Mouse (Mus musculus): ENCODE measurements around the gene Smg9. TPM values are rescaled to one million over a fixed set of nuclear protein-coding genes. Genes with fewer than 3 reads are reported as not detected.

Gene Smg9
- total RNA-seq, 1 experiment from 2014 or later = 15.6 TPM

- 0 out of 4 replicates have a peak, but pooled peaks of 1 of the 2 experiments have one; percentile 8 for ATAC-seq (replicated peaks in 1 of 2; ENCODE audit: insufficient read depth in 1 of 2, low FRiP score in 2 of 2, low TSS enrichment in 1 of 2, low read depth in 1 of 2, poor library complexity in 2 of 2, severe bottlenecking in 2 of 2)
Observed at GRCm38 (mm10) chr7:24451855-24452311, 52.5 kb downstream of the Smg9 start, which contains the start of gene Irgc1. Gene Irgc1, minus strand, starts transcription at chr7:24452297.

GRCm38 (mm10) chr7:24454199-24454598 lies 54.8 kb downstream of the Smg9 start:
- no peak for ATAC-seq (replicated peaks in 1 of 2; ENCODE audit: insufficient read depth in 1 of 2, low FRiP score in 2 of 2, low TSS enrichment in 1 of 2, low read depth in 1 of 2, poor library complexity in 2 of 2, severe bottlenecking in 2 of 2)

- no peak for ATAC-seq (replicated peaks in 1 of 2; ENCODE audit: insufficient read depth in 1 of 2, low FRiP score in 2 of 2, low TSS enrichment in 1 of 2, low read depth in 1 of 2, poor library complexity in 2 of 2, severe bottlenecking in 2 of 2)
Observed at GRCm38 (mm10) chr7:24455726-24456125, 56.3 kb downstream of the Smg9 start.

GRCm38 (mm10) chr7:24457726-24458370 lies 58.4 kb downstream of the Smg9 start:
- peak; percentile 85 to 86 for ATAC-seq (replicated peaks in 1 of 2; ENCODE audit: insufficient read depth in 1 of 2, low FRiP score in 2 of 2, low TSS enrichment in 1 of 2, low read depth in 1 of 2, poor library complexity in 2 of 2, severe bottlenecking in 2 of 2)

GRCm38 (mm10) chr7:24459440-24459839 lies 60.0 kb downstream of the Smg9 start:
- ATAC-seq (replicated peaks in 1 of 2; ENCODE audit: insufficient read depth in 1 of 2, low FRiP score in 2 of 2, low TSS enrichment in 1 of 2, low read depth in 1 of 2, poor library complexity in 2 of 2, severe bottlenecking in 2 of 2) = no peak

GRCm38 (mm10) chr7:24459843-24460242 lies 60.4 kb downstream of the Smg9 start:
- no peak; a peak in 1 of 4 replicates for ATAC-seq (replicated peaks in 1 of 2; ENCODE audit: insufficient read depth in 1 of 2, low FRiP score in 2 of 2, low TSS enrichment in 1 of 2, low read depth in 1 of 2, poor library complexity in 2 of 2, severe bottlenecking in 2 of 2)

- ATAC-seq (replicated peaks in 1 of 2; ENCODE audit: insufficient read depth in 1 of 2, low FRiP score in 2 of 2, low TSS enrichment in 1 of 2, low read depth in 1 of 2, poor library complexity in 2 of 2, severe bottlenecking in 2 of 2) = no peak
Observed at GRCm38 (mm10) chr7:24461376-24462051, 62.1 kb downstream of the Smg9 start.

- ATAC-seq (replicated peaks in 1 of 2; ENCODE audit: insufficient read depth in 1 of 2, low FRiP score in 2 of 2, low TSS enrichment in 1 of 2, low read depth in 1 of 2, poor library complexity in 2 of 2, severe bottlenecking in 2 of 2) = peak; percentile 33 to 48
Observed at GRCm38 (mm10) chr7:24462388-24463319, 63.2 kb downstream of the Smg9 start, which contains the start of gene Plaur. Gene Plaur, plus strand, starts transcription at chr7:24462484.

GRCm38 (mm10) chr7:24466835-24467234 lies 67.4 kb downstream of the Smg9 start:
- peak in 1 of 2 experiments; percentile 15; a peak in 1 of 4 replicates for ATAC-seq (replicated peaks in 1 of 2; ENCODE audit: insufficient read depth in 1 of 2, low FRiP score in 2 of 2, low TSS enrichment in 1 of 2, low read depth in 1 of 2, poor library complexity in 2 of 2, severe bottlenecking in 2 of 2)

- no peak for ATAC-seq (replicated peaks in 1 of 2; ENCODE audit: insufficient read depth in 1 of 2, low FRiP score in 2 of 2, low TSS enrichment in 1 of 2, low read depth in 1 of 2, poor library complexity in 2 of 2, severe bottlenecking in 2 of 2)
Observed at GRCm38 (mm10) chr7:24467886-24468285, 68.5 kb downstream of the Smg9 start.

GRCm38 (mm10) chr7:24469126-24469525 lies 69.7 kb downstream of the Smg9 start:
- ATAC-seq (replicated peaks in 1 of 2; ENCODE audit: insufficient read depth in 1 of 2, low FRiP score in 2 of 2, low TSS enrichment in 1 of 2, low read depth in 1 of 2, poor library complexity in 2 of 2, severe bottlenecking in 2 of 2) = no peak

GRCm38 (mm10) chr7:24470356-24470755 lies 70.9 kb downstream of the Smg9 start:
- ATAC-seq (replicated peaks in 1 of 2; ENCODE audit: insufficient read depth in 1 of 2, low FRiP score in 2 of 2, low TSS enrichment in 1 of 2, low read depth in 1 of 2, poor library complexity in 2 of 2, severe bottlenecking in 2 of 2) = no peak

Other genes starting within 250 kb of the Smg9 start
- gene Zfp114, start 224.6 kb upstream of the Smg9 start, total RNA-seq (2017) = 2.7 and 2.8 TPM in 2 replicates
- gene Zfp111, start 188.2 kb upstream of the Smg9 start, total RNA-seq (2017) = 13.8 and 15.4 TPM in 2 replicates
- gene Zfp109, start 162.1 kb upstream of the Smg9 start, total RNA-seq (2017) = 10.6 and 12.9 TPM in 2 replicates
- gene Zfp108, start 144.8 kb upstream of the Smg9 start, total RNA-seq (2017) = 2.0 and 4.6 TPM in 2 replicates
- gene Zfp93, start 129.2 kb upstream of the Smg9 start, total RNA-seq (2017) = 5.1 and 9.1 TPM in 2 replicates
- gene Zfp61, start 98.4 kb upstream of the Smg9 start, total RNA-seq (2017) = 23.2 and 24.6 TPM in 2 replicates
- gene Zfp94, start 83.0 kb upstream of the Smg9 start, total RNA-seq (2017) = 5.5 and 6.5 TPM in 2 replicates
- gene Tescl, start 65.7 kb upstream of the Smg9 start, total RNA-seq (2017) = not detected in 2 replicates
- gene Lypd5, start 50.4 kb upstream of the Smg9 start, total RNA-seq (2017) = not detected in 2 replicates
- 75.9 and 80.8 TPM in 2 replicates for gene Kcnn4, start 29.4 kb upstream of the Smg9 start, total RNA-seq (2017)
- gene Irgc1, start 52.7 kb downstream of the Smg9 start, total RNA-seq (2017) = not detected in 2 replicates
- 37.1 and 53.2 TPM in 2 replicates for gene Plaur, start 62.9 kb downstream of the Smg9 start, total RNA-seq (2017)
- 0.35 TPM in 1 of 2 replicates, not detected in the other for gene Cadm4, start 82.4 kb downstream of the Smg9 start, total RNA-seq (2017)
- gene Zfp428, start 107.4 kb downstream of the Smg9 start, total RNA-seq (2017) = 1.1 and 5.1 TPM in 2 replicates
- gene AC161166.1, start 112.8 kb downstream of the Smg9 start, total RNA-seq (2017) = not detected in 2 replicates
- 6.8 and 8.0 TPM in 2 replicates for gene Irgq, start 131.1 kb downstream of the Smg9 start, total RNA-seq (2017)
- gene Pinlyp, start 146.5 kb downstream of the Smg9 start, total RNA-seq (2017) = not detected in 2 replicates
- 42.9 and 43.3 TPM in 2 replicates for gene Xrcc1, start 146.7 kb downstream of the Smg9 start, total RNA-seq (2017)
- 14.2 and 16.4 TPM in 2 replicates for gene Ethe1, start 187.9 kb downstream of the Smg9 start, total RNA-seq (2017)
- not detected in 2 replicates for gene Zfp575, start 188.0 kb downstream of the Smg9 start, total RNA-seq (2017)
- gene Phldb3, start 211.1 kb downstream of the Smg9 start, total RNA-seq (2017) = 13.9 and 17.5 TPM in 2 replicates
- not detected in 2 replicates for gene Lypd3, start 236.9 kb downstream of the Smg9 start, total RNA-seq (2017)

All from hematopoietic stem cell, adult 5-6 weeks (primary cell).